Mouse (Mus musculus) ES-Bruce4 (cell line): ENCODE measurements around the gene Sec14l1. TPM values are rescaled to one million over a fixed set of nuclear protein-coding genes. Genes with fewer than 3 reads are reported as not detected.

ENCODE experiments used
- H3K27ac ChIP-seq: 2 replicates; pipeline ENCODE4 v1.5.1; 2012; ENCODE audit warnings: low read length, inconsistent platforms; ENCODE audit not compliant: insufficient read depth
- H3K27me3 ChIP-seq: 2 replicates; pipeline ENCODE4 v1.6.1; 2012; ENCODE audit warnings: mild to moderate bottlenecking, low read length, inconsistent platforms; ENCODE audit not compliant: control insufficient read depth, poor library complexity, insufficient read depth, severe bottlenecking
- H3K36me3 ChIP-seq: 2 replicates; pipeline ENCODE4 v1.6.1; 2012; ENCODE audit warnings: inconsistent platforms, mild to moderate bottlenecking, low read length, moderate library complexity; ENCODE audit not compliant: control insufficient read depth, poor library complexity, insufficient read depth, severe bottlenecking
- H3K4me1 ChIP-seq: one replicate; pipeline ENCODE4 v1.8.1; 2011; ENCODE audit warnings: low read length; ENCODE audit not compliant: control insufficient read depth, insufficient read depth
- H3K4me3 ChIP-seq: 2 replicates; pipeline ENCODE4 v1.5.1; 2011; ENCODE audit warnings: low read depth, mild to moderate bottlenecking, low read length
- H3K9ac ChIP-seq: 2 replicates; pipeline ENCODE4 v1.6.1; 2012; ENCODE audit warnings: low read depth, mild to moderate bottlenecking, inconsistent platforms; ENCODE audit not compliant: poor library complexity, severe bottlenecking
- H3K9me3 ChIP-seq: replicated peaks from 2 replicates; pipeline ENCODE4 v1.6.1; 2012; ENCODE audit warnings: mild to moderate bottlenecking, low read length, inconsistent platforms; ENCODE audit not compliant: control insufficient read depth, poor library complexity, insufficient read depth, severe bottlenecking
- CTCF ChIP-seq: IDR thresholded peaks from one replicate; pipeline ENCODE4 v1.8.1; 2011; ENCODE audit warnings: low read depth, low read length
- EP300 ChIP-seq: IDR thresholded peaks from 2 replicates; pipeline ENCODE4 v1.6.1; 2011; ENCODE audit warnings: low read depth, low read length; ENCODE audit not compliant: insufficient read depth
- POLR2A ChIP-seq: IDR thresholded peaks from one replicate; pipeline ENCODE4 v1.8.1; 2011; ENCODE audit warnings: low read length; ENCODE audit not compliant: insufficient read depth
- polyA plus RNA-seq: library from polyadenylated mRNA; stranded (reverse); fragments of >200 nt; gene quantifications from 2 replicates; pipeline ENCODE4 v1.2.4, GENCODE M21; 2011; ENCODE audit warnings: low read depth; ENCODE audit not compliant: missing spikeins, insufficient read depth, insufficient read length

The Sec14l1 gene
- polyA plus RNA-seq, 1 experiment: 77.7 TPM

GRCm38 (mm10) chr11:117118721-117119321 is 3.9 kb downstream of the Sec14l1 start:
- TF ChIP-seq EP300 (no peak), CTCF (no peak), POLR2A (no peak)
- peaks cover 15% of the 10 kb centered on the region for H3K4me1 ChIP-seq
- H3K9me3 ChIP-seq: no peaks in the 10 kb centered on the region
- 0 out of 2 replicates have a peak, but pooled peaks cover 3% of the 10 kb centered on the region for H3K36me3 ChIP-seq
- no peak overlapping the region for H3K9ac ChIP-seq
- H3K4me3 ChIP-seq: no peak overlapping the region
- no peak overlapping the region for H3K27ac ChIP-seq
- no peaks in the 10 kb centered on the region for H3K27me3 ChIP-seq

GRCm38 (mm10) chr11:117119723-117120122 is 4.8 kb downstream of the Sec14l1 start:
- H3K9ac ChIP-seq: no peak overlapping the region
- peaks cover 17% of the 10 kb centered on the region for H3K4me1 ChIP-seq
- H3K27me3 ChIP-seq: no peaks in the 10 kb centered on the region
- 0 out of 2 replicates have a peak, but pooled peaks cover 3% of the 10 kb centered on the region for H3K36me3 ChIP-seq
- TF ChIP-seq POLR2A (no peak), EP300 (no peak), CTCF (no peak)
- no peak overlapping the region for H3K4me3 ChIP-seq
- no peak overlapping the region for H3K27ac ChIP-seq
- no peaks in the 10 kb centered on the region for H3K9me3 ChIP-seq

- Histone ChIP-seq H3K4me3 (no peak overlapping the region), H3K36me3 (0 out of 2 replicates have a peak, but pooled peaks cover 3% of the 10 kb centered on the region), H3K9ac (no peak overlapping the region), H3K4me1 (peaks cover 17% of the 10 kb centered on the region), H3K27ac (no peak overlapping the region), H3K9me3 (no peaks in the 10 kb centered on the region), H3K27me3 (no peaks in the 10 kb centered on the region)
- TF ChIP-seq CTCF: no peak
- TF ChIP-seq EP300: no peak
- no peak for TF ChIP-seq POLR2A
These were observed 5.6 kb downstream of the Sec14l1 start for GRCm38 (mm10) chr11:117120285-117121163.

DNA sequence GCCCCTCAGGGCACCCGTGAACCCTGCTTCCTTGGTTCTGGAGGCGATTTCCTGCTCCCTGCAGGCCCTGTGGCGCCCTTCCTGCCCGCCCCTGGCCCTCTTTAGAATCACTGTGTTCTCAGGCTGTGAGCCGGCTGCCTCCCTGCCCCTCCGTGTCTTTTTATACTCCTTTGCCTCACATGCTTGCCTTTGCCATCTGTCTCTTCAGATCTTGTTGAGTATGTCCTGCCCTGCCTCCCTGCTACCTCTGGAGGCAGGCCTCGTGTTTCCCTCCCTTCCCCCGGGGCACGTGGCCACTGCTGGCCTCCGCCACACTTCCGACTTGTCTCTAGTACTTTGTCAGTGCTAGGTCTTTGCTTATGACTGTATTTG is 6.2 kb downstream of the Sec14l1 start:
- TF ChIP-seq POLR2A: no peak
- no peak for TF ChIP-seq EP300
- TF ChIP-seq CTCF: no peak
- H3K27me3 ChIP-seq: no peaks in the 10 kb centered on the region
- 0 out of 2 replicates have a peak, but pooled peaks cover 3% of the 10 kb centered on the region for H3K36me3 ChIP-seq
- no peak overlapping the region for H3K27ac ChIP-seq
- no peak overlapping the region for H3K9ac ChIP-seq
- H3K9me3 ChIP-seq: no peaks in the 10 kb centered on the region
- peaks cover 17% of the 10 kb centered on the region for H3K4me1 ChIP-seq
- H3K4me3 ChIP-seq: no peak overlapping the region

- TF ChIP-seq POLR2A (no peak), CTCF (no peak), EP300 (no peak)
- Histone ChIP-seq H3K9ac (no peak overlapping the region), H3K4me3 (no peak overlapping the region), H3K36me3 (0 out of 2 replicates have a peak, but pooled peaks cover 3% of the 10 kb centered on the region), H3K4me1 (peaks cover 17% of the 10 kb centered on the region), H3K9me3 (no peaks in the 10 kb centered on the region), H3K27ac (no peak overlapping the region), H3K27me3 (no peaks in the 10 kb centered on the region)
These were observed 7.0 kb downstream of the Sec14l1 start for GRCm38 (mm10) chr11:117121954-117122353.
